Mouse (Mus musculus) liver, adult 2 months (tissue): ENCODE results near the gene Hexb. TPM values are rescaled to one million over a fixed set of nuclear protein-coding genes. Genes with fewer than 3 reads are reported as not detected.

Experiments used
- DNase-seq: peaks from one replicate; pipeline ENCODE4 v3.0.0-alpha.2; 2011; ENCODE audit warnings: low read depth, low spot score; ENCODE audit errors: extremely low read depth
- H3K27ac ChIP-seq: fragments of 200-500 bp; replicated peaks from 2 replicates; pipeline ENCODE4 v1.5.1; 2012; ENCODE audit warnings: low read depth, mild to moderate bottlenecking, control low read depth, inconsistent platforms, low read length; ENCODE audit not compliant: insufficient read depth
- H3K27me3 ChIP-seq: fragments of 200-500 bp; 2 replicates; pipeline ENCODE4 v1.6.1; 2012; ENCODE audit warnings: mild to moderate bottlenecking, moderate library complexity, low read length, inconsistent platforms; ENCODE audit not compliant: control insufficient read depth, insufficient read depth
- H3K36me3 ChIP-seq: fragments of 200-500 bp; 2 replicates; pipeline ENCODE4 v1.6.1; 2012; ENCODE audit warnings: low read length, inconsistent platforms; ENCODE audit not compliant: control insufficient read depth, insufficient read depth
- H3K4me1 ChIP-seq: fragments of 200-500 bp; 2 replicates; pipeline ENCODE4 v1.6.1; 2011; ENCODE audit warnings: low read length; ENCODE audit not compliant: control insufficient read depth, insufficient read depth
- H3K4me3 ChIP-seq: fragments of 200-500 bp; 2 replicates; pipeline ENCODE4 v1.5.1; 2011; ENCODE audit warnings: low read depth, mild to moderate bottlenecking, control low read depth, low read length, moderate library complexity; ENCODE audit not compliant: insufficient read depth
- H3K79me2 ChIP-seq: fragments of 200-500 bp; 2 replicates; pipeline ENCODE4 v1.6.1; 2012; ENCODE audit warnings: inconsistent platforms, mild to moderate bottlenecking, low read length, moderate library complexity; ENCODE audit not compliant: control insufficient read depth, insufficient read depth
- H3K9ac ChIP-seq: fragments of 200-500 bp; 2 replicates; pipeline ENCODE4 v1.6.1; 2012; ENCODE audit warnings: low read depth, mild to moderate bottlenecking, control low read depth, inconsistent platforms, low read length
- CTCF ChIP-seq: fragments of 200-500 bp; IDR thresholded peaks from 2 replicates; pipeline ENCODE4 v1.5.1; 2011; ENCODE audit warnings: low read depth, low read length, control low read depth
- POLR2A ChIP-seq: fragments of 200-500 bp; IDR thresholded peaks from 2 replicates; pipeline ENCODE4 v1.6.1; 2011; ENCODE audit warnings: low read length, control low read depth; ENCODE audit not compliant: insufficient read depth; ENCODE audit errors: extremely low read depth
- WGBS: fragments of 180-500 bp; shearing (Covaris S2); methylation state at CpG from one replicate; pipeline ENCODE4 v1.1.7; 2018; 5-methylcytosine and 5-hydroxymethylcytosine counted together
- polyA plus RNA-seq: library from polyadenylated mRNA; depleted of rRNA; stranded (reverse); fragments of >200 nt; gene quantifications from 2 replicates; pipeline ENCODE4 v1.2.3, GENCODE M21; 2012
- total RNA-seq: library from RNA; depleted of rRNA; stranded (reverse); fragments of >200 nt; gene quantifications from 2 replicates; pipeline ENCODE4 v1.2.3, GENCODE M21; 2014

The Hexb gene
- total and polyA plus RNA-seq, 2 experiments = 43.1 to 48.1 TPM

- no peak overlapping the region for H3K4me3 ChIP-seq
- no peaks in the 10 kb centered on the region for H3K36me3 ChIP-seq
- H3K79me2 ChIP-seq = no peaks in the 10 kb centered on the region
- no peaks in the 10 kb centered on the region for H3K27me3 ChIP-seq
- no peak overlapping the region for H3K9ac ChIP-seq
- no peak overlapping the region for H3K27ac ChIP-seq
- DNase-seq = no peak
- peaks cover 2% of the 10 kb centered on the region; the same call in 1 of the 2 replicates for H3K4me1 ChIP-seq
- TF ChIP-seq POLR2A (no peak), CTCF (no peak)
- WGBS = 85% methylated on average over 2 of the region's 2 CpGs
Observed at GRCm38 (mm10) chr13:97233092-97233491, 34.9 kb upstream of the Hexb start.

- Histone ChIP-seq H3K27me3 (no peaks in the 10 kb centered on the region), H3K4me1 (peaks cover 2% of the 10 kb centered on the region; the same call in 1 of the 2 replicates), H3K36me3 (no peaks in the 10 kb centered on the region), H3K27ac (no peak overlapping the region), H3K4me3 (no peak overlapping the region), H3K79me2 (no peaks in the 10 kb centered on the region), H3K9ac (no peak overlapping the region)
- WGBS = 21% methylated on average over 3 of the region's 3 CpGs
- DNase-seq = peak; percentile 76
- no peak for TF ChIP-seq CTCF
- TF ChIP-seq POLR2A = no peak
Observed at GRCm38 (mm10) chr13:97230101-97230500, 31.9 kb upstream of the Hexb start.

GRCm38 (mm10) chr13:97227795-97228194 is 29.6 kb upstream of the Hexb start:
- WGBS = 91% methylated on average over 3 of the region's 3 CpGs
- DNase-seq = no peak
- H3K4me1 ChIP-seq = peaks cover 10% of the 10 kb centered on the region
- H3K9ac ChIP-seq = no peak overlapping the region
- H3K79me2 ChIP-seq = no peaks in the 10 kb centered on the region
- H3K27ac ChIP-seq = no peak overlapping the region
- no peaks in the 10 kb centered on the region for H3K36me3 ChIP-seq
- no peak overlapping the region for H3K4me3 ChIP-seq
- TF ChIP-seq CTCF = no peak
- no peak for TF ChIP-seq POLR2A
- H3K27me3 ChIP-seq = no peaks in the 10 kb centered on the region

GRCm38 (mm10) chr13:97225130-97225529 is 27.0 kb upstream of the Hexb start:
- Histone ChIP-seq H3K27me3 (no peaks in the 10 kb centered on the region), H3K27ac (peak overlapping the region; percentile 27; the same call in 1 of the 2 replicates), H3K9ac (no peak overlapping the region), H3K4me3 (no peak overlapping the region), H3K79me2 (no peaks in the 10 kb centered on the region), H3K36me3 (no peaks in the 10 kb centered on the region), H3K4me1 (peaks cover 10% of the 10 kb centered on the region)
- TF ChIP-seq CTCF (no peak), POLR2A (no peak)
- 73% methylated on average over 17 of the region's 17 CpGs for WGBS
- DNase-seq = no peak

- peaks cover 8% of the 10 kb centered on the region for H3K4me1 ChIP-seq
- TF ChIP-seq CTCF = no peak
- no peak for TF ChIP-seq POLR2A
- peak overlapping the region; percentile 47 for H3K9ac ChIP-seq
- H3K79me2 ChIP-seq = no peaks in the 10 kb centered on the region
- H3K36me3 ChIP-seq = no peaks in the 10 kb centered on the region
- 15% methylated on average over 10 of the region's 10 CpGs for WGBS
- peak overlapping the region; percentile 17; the same call in 1 of the 2 replicates for H3K4me3 ChIP-seq
- DNase-seq = peak; percentile 94
- H3K27ac ChIP-seq = peak overlapping the region; percentile 92
- no peaks in the 10 kb centered on the region for H3K27me3 ChIP-seq
Observed at GRCm38 (mm10) chr13:97224341-97224982, 26.3 kb upstream of the Hexb start.

GRCm38 (mm10) chr13:97223856-97224255 is 25.7 kb upstream of the Hexb start:
- Histone ChIP-seq H3K27me3 (no peaks in the 10 kb centered on the region), H3K4me1 (peaks cover 8% of the 10 kb centered on the region), H3K27ac (peak overlapping the region; percentile 28; the same call in 1 of the 2 replicates), H3K36me3 (no peaks in the 10 kb centered on the region), H3K79me2 (no peaks in the 10 kb centered on the region), H3K4me3 (no peak overlapping the region), H3K9ac (no peak overlapping the region)
- WGBS = 74% methylated on average over 8 of the region's 8 CpGs
- TF ChIP-seq CTCF (no peak), POLR2A (no peak)
- DNase-seq = no peak
